Mouse (Mus musculus): ENCODE data around the gene Aqp2. TPM values are rescaled to one million over a fixed set of nuclear protein-coding genes. Genes with fewer than 3 reads are reported as not detected.

The Aqp2 gene
- not detected for polyA plus RNA-seq (2017; shearing (Covaris generic))

GRCm38 (mm10) chr15:99578802-99579485 lies at the start of gene Aqp2:
Gene Aqp2 (plus strand): TSS chr15:99579055.

GRCm38 (mm10) chr15:99590429-99591084 lies 11.7 kb downstream of the Aqp2 start, which contains the start of gene Aqp5:
Gene Aqp5 (plus strand): TSS chr15:99590782.

GRCm38 (mm10) chr15:99600986-99601822 lies 22.3 kb downstream of the Aqp2 start, which contains the start of gene Aqp6:
Gene Aqp6 (plus strand): TSS chr15:99601400.

Other genes starting within 250 kb of the Aqp2 start
- gene Fmnl3, start 208.6 kb upstream of the Aqp2 start, polyA plus RNA-seq (2017; shearing (Covaris generic)), result 88.8 TPM
- gene Tmbim6, start 186.2 kb upstream of the Aqp2 start, polyA plus RNA-seq (2017; shearing (Covaris generic)), result 178 TPM
- gene Nckap5l, start 121.3 kb upstream of the Aqp2 start, polyA plus RNA-seq (2017; shearing (Covaris generic)), result 16.1 TPM
- gene Bcdin3d, start 104.3 kb upstream of the Aqp2 start, polyA plus RNA-seq (2017; shearing (Covaris generic)), result 30.7 TPM
- 0.13 TPM for gene Faim2, start 50.9 kb upstream of the Aqp2 start, polyA plus RNA-seq (2017; shearing (Covaris generic))
- not detected for gene Aqp5, start 11.7 kb downstream of the Aqp2 start, polyA plus RNA-seq (2017; shearing (Covaris generic))
- not detected for gene Aqp6, start 22.3 kb downstream of the Aqp2 start, polyA plus RNA-seq (2017; shearing (Covaris generic))
- gene Racgap1, start 72.6 kb downstream of the Aqp2 start, polyA plus RNA-seq (2017; shearing (Covaris generic)), result 21.3 TPM
- gene Asic1, start 91.3 kb downstream of the Aqp2 start, polyA plus RNA-seq (2017; shearing (Covaris generic)), result 1.0 TPM
- gene Smarcd1, start 123.1 kb downstream of the Aqp2 start, polyA plus RNA-seq (2017; shearing (Covaris generic)), result 36.9 TPM
- gene Gm17349, start 126.4 kb downstream of the Aqp2 start, polyA plus RNA-seq (2017; shearing (Covaris generic)), result not detected
- 0.06 TPM for gene Gpd1, start 138.5 kb downstream of the Aqp2 start, polyA plus RNA-seq (2017; shearing (Covaris generic))
- gene Cox14, start 146.6 kb downstream of the Aqp2 start, polyA plus RNA-seq (2017; shearing (Covaris generic)), result 162 TPM
- gene Cers5, start 193.8 kb downstream of the Aqp2 start, polyA plus RNA-seq (2017; shearing (Covaris generic)), result 85.7 TPM